Comparison of ENCODE assay signal across 41 mouse cellular contexts in the genomic region with DNA sequence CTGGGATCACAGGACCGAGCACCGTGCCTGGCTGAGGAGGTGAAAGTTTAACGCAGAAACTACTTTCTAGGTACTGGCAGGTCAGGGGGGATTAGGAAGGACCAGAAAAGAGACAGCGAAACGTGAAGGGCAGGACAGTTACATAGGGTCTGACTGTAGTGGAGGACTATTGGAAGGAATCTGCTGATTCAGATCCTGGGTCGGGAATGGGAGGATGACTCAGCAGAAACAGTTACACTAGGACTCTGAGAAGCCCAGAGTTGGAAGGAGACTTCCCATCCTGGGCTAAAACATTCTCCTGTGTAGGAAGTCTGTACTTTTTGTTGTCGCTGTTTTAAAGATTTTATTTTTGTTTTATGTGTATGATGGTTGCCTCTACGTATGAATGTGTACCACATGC. TPM values are rescaled to one million over a fixed set of nuclear protein-coding genes. Genes with fewer than 3 reads are reported as not detected.
"Had no signal": no experiment of that assay in that cellular context is flagged by ENCODE, and none has a peak within 500 bp of the region (broad histone marks: within the 10 kb centered on the region; RNA-seq: fewer than 3 reads in every experiment).

No protein-coding gene starts in this region.

- H3K4me3 ChIP-seq: heart, adult 2 months; heart, embryonic 13.5 days; heart, embryonic 15.5 days; hindbrain, embryonic 13.5 days; hindbrain, embryonic 15.5 days; limb, embryonic 13.5 days; limb, embryonic 15.5 days; liver, embryonic 12.5 days had no signal

- H3K4me1 ChIP-seq: heart, embryonic 13.5 days; heart, embryonic 15.5 days; hindbrain, embryonic 13.5 days; hindbrain, embryonic 15.5 days; limb, embryonic 13.5 days; limb, embryonic 15.5 days; liver, embryonic 12.5 days had no signal

- H3K27ac ChIP-seq: heart, adult 2 months; heart, embryonic 13.5 days; heart, embryonic 15.5 days; hindbrain, embryonic 13.5 days; hindbrain, embryonic 15.5 days; hindbrain, postnatal 0 days; limb, embryonic 13.5 days; limb, embryonic 15.5 days; liver, embryonic 12.5 days; liver, embryonic 14.5 days had no signal

- H3K9me3 ChIP-seq: heart, embryonic 13.5 days; heart, embryonic 15.5 days; hindbrain, embryonic 13.5 days; hindbrain, embryonic 15.5 days; limb, embryonic 15.5 days had no signal

- DNase-seq: gastrocnemius, postnatal 14 days; gastrocnemius, postnatal 36 days; heart, adult 2 months; heart, postnatal 14 days; heart, postnatal 36 days; kidney, adult 11 months; kidney, adult 2 months; kidney, postnatal 10 days; kidney, postnatal 36 days; layer of hippocampus, adult 9-11 months; layer of hippocampus, postnatal 36 days; left cerebral cortex, postnatal 4 days had no signal

- H3K4me2 ChIP-seq: heart, embryonic 11.5 days; heart, embryonic 13.5 days; heart, embryonic 15.5 days; hindbrain, embryonic 13.5 days; hindbrain, embryonic 15.5 days; limb, embryonic 13.5 days; limb, embryonic 15.5 days; liver, embryonic 12.5 days had no signal

- H3K27me3 ChIP-seq: heart, embryonic 13.5 days; heart, embryonic 15.5 days; hindbrain, embryonic 13.5 days; hindbrain, embryonic 15.5 days; limb, embryonic 13.5 days; limb, embryonic 15.5 days; liver, embryonic 12.5 days had no signal

- H3K9ac ChIP-seq: heart, embryonic 13.5 days; heart, embryonic 15.5 days; hindbrain, embryonic 13.5 days; hindbrain, embryonic 15.5 days; limb, embryonic 13.5 days; limb, embryonic 15.5 days; liver, embryonic 12.5 days; liver, embryonic 14.5 days had no signal

RNA-seq across cellular contexts. Expression of a gene that starts 14.0 kb away (rescaled TPM):
- total RNA-seq: gastrocnemius, adult 18-20 months; gastrocnemius, adult 8-10 months; gastrocnemius, postnatal 14 days; gastrocnemius, postnatal 36 days; heart, adult 2 months; heart, postnatal 14 days; heart, postnatal 36 days; hematopoietic stem cell, adult 5-6 weeks; hindbrain, postnatal 0 days; layer of hippocampus, adult 18-20 months; layer of hippocampus, adult 8-10 months; layer of hippocampus, postnatal 14 days; layer of hippocampus, postnatal 36 days; left cerebral cortex, adult 18-20 months; left cerebral cortex, adult 8-10 months; left cerebral cortex, postnatal 10 days; left cerebral cortex, postnatal 25 days; left cerebral cortex, postnatal 4 days; liver, adult 2 months had no signal
- polyA plus RNA-seq: gonadal fat pad, adult 2 months; heart, adult 2 months; heart, embryonic 11.5 days; heart, embryonic 13.5 days; heart, embryonic 15.5 days; heart, postnatal 0 days; hindbrain, embryonic 11.5 days; hindbrain, embryonic 13.5 days; hindbrain, embryonic 15.5 days; hindbrain, postnatal 0 days; intestine, embryonic 14.5 days; kidney, adult 2 months; kidney, embryonic 14.5 days; kidney, embryonic 16.5 days; large intestine, adult 2 months; limb, embryonic 13.5 days; limb, embryonic 15.5 days; liver, adult 2 months; liver, embryonic 14.5 days; liver, embryonic 16.5 days had no signal
